Mouse (Mus musculus): ENCODE measurements at regions not wholly inside any gene's neighbourhood (a gene's known extent, or its start where the extent isn't known, plus 50 kb on each side); places are given as distances from the start of the nearest gene placed in this dataset.
A peak's percentile ranks its signal among the peaks of the same experiment; 100 is the strongest.

- DNase-seq (ENCODE audit: low spot score in 2 of 2) = no peak
These were observed 329.7 kb upstream of the G2e3 start for GRCm38 (mm10) chr12:51018185-51018584.

DNA sequence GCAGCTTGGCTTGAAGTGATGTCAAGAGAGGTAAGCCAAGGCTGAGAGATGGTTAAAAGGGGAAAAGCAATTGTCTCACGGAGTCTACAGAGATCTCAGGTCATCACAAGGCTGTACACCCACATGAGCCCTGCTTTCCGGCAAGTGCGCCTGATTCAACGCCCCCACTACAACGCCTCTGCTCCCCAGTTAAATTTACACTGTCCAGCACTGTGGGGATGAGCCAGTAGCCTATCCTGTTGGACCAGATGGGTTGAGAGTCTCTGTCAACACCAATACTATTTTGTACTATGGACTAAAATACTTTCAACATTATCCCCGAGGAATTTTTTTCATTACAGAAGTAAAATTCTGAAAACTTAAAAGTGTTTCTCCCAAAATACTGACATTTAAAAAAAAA lies 331.8 kb upstream of the G2e3 start:
- no peak for DNase-seq (ENCODE audit: low spot score in 2 of 2)

GRCm38 (mm10) chr12:51009644-51010043 lies 338.2 kb upstream of the G2e3 start:
- no peak for DNase-seq (ENCODE audit: low spot score in 2 of 2)

GRCm38 (mm10) chr12:51001722-51002592 lies 345.9 kb upstream of the G2e3 start:
- DNase-seq (ENCODE audit: low spot score in 2 of 2) = no peak

DNA sequence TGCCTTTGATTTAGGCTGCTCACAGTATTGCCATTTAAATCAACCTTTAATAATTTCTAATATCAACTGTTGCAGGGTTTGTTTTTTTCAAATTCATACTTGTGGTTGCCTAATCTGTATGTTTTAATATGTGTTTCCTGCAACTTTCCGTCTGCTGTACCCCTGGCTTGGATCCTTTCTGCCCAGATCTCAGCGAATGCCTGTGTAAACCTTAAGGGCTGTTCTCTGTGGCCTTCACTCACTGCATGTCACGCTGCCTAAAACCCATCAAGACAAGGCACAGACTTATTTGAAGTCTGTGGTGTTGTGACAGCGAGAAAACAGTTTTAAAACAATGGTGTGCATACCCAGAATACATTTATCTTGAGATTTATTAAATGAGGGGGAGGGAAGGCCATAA lies 346.8 kb upstream of the G2e3 start:
- DNase-seq (ENCODE audit: low spot score in 2 of 2) = no peak

DNA sequence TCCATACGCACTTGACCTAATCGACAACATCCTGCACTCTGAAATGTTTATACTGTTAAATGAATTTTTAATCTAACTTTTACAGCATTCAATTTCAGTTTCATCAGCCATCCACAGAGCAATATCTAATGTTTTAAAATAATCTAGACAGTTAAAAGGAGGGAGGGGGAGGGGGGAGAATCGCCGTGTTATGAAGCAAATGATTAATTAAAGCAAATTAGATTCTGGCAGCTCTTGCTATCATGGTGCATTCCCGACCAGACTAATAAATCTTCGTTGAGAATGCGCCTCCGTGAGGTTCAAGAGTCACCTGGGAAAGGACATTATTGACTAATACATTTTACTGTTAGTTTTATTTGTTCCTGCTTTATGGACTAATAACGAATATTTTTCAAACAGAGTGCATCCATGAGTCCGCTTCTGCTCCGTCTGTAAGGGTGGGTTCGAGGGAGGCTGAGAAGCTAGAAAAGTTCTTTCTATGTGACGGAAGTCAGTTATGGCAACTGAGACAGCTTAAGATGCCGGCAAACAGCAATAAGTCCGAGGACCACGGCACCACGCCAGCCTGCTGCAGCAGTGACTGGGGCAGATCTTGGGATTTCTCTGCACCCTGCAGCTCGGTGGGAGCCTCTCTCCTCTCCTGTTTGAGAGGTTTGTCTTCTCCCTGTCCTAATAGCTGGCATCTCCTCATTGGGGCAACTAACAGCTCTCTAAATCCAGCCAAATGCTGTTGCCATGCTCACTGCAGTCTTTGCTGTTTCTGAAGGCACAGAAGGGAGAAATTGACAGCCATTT lies 347.4 kb upstream of the G2e3 start:
- DNase-seq (ENCODE audit: low spot score in 2 of 2) = no peak

- DNase-seq (ENCODE audit: low spot score in 2 of 2) = peak; percentile 69 to 88
These were observed 348.3 kb upstream of the G2e3 start for GRCm38 (mm10) chr12:50999295-51000237.

- DNase-seq (ENCODE audit: low spot score in 2 of 2) = no peak
These were observed 346.8 kb upstream of the Prkd1 start for GRCm38 (mm10) chr12:50995664-50996063.

DNA sequence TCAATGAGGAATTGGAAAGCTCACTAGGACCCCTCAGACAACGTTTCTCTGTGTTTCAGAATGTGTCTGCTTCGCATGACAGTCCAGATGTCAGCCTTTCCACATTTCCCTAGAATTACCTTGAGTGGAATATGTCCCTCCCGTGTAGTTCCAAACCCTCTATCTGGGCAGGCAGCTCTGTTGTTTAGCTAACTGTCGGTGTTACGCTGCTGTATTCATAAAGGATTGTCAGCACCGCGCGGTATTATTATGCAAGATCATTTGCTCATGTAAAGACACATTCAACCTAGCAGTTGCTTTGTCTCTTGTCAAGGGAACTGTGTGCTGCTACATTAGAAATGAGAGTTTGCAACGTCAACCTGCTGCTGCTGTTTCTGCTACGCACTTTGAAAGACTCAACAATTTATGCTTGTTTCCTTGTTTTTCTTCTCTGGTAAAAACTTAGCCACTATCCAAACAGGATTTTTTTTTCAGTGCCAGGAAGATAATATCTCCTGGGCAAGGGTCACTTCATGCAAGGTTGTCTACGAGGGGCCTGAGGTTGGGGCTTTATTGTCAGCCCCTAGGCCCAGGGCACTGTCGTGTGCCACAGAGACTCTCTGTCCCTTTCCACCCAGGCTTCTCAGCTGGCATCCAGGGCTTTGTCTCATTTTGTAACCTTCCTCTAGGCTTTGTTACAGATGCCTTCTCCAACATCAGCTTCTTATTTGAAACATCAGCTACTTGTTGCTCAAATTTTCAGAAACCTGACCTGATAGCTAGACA lies 340.8 kb upstream of the Prkd1 start:
- no peak for DNase-seq (ENCODE audit: low spot score in 2 of 2)

GRCm38 (mm10) chr12:50981318-50981717 lies 332.4 kb upstream of the Prkd1 start:
- no peak for DNase-seq (ENCODE audit: low spot score in 2 of 2)

DNA sequence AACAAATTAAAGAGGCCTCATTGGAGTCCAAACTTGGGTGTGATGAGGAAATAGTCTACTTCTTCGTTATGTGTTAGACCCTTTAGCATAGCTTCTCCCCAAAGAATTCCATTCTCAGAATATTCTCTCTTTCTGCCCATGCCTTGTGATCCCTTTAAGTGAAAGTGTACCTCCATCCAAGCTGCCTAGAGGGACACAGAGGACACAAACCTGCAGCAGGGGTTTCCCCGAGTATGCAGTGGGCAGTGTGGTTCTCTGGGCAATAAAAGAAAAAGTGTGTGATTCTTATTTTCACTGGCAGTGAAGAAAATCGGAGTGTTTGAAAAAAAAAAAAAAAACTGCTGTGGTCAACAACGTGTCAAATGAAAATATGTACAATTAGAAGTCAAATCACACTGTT lies 331.9 kb upstream of the Prkd1 start:
- DNase-seq (ENCODE audit: low spot score in 2 of 2) = no peak

DNA sequence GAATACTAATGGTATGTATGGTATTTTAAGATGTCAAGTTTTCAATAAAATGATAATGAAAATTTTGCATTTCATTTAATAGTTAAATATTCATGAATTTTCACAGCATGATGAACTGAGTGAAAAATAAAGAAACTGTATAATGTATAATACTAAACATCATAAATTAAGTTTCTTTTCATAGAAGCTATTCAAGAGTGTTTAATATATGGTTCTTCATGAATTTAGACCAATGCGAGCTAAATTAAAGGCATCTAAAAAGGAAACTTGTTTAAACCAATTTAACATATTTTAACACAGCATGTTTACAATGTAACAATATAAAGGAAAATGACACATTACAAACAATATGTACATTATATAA lies 321.8 kb upstream of the Prkd1 start:
- DNase-seq (ENCODE audit: low spot score in 2 of 2) = no peak

DNA sequence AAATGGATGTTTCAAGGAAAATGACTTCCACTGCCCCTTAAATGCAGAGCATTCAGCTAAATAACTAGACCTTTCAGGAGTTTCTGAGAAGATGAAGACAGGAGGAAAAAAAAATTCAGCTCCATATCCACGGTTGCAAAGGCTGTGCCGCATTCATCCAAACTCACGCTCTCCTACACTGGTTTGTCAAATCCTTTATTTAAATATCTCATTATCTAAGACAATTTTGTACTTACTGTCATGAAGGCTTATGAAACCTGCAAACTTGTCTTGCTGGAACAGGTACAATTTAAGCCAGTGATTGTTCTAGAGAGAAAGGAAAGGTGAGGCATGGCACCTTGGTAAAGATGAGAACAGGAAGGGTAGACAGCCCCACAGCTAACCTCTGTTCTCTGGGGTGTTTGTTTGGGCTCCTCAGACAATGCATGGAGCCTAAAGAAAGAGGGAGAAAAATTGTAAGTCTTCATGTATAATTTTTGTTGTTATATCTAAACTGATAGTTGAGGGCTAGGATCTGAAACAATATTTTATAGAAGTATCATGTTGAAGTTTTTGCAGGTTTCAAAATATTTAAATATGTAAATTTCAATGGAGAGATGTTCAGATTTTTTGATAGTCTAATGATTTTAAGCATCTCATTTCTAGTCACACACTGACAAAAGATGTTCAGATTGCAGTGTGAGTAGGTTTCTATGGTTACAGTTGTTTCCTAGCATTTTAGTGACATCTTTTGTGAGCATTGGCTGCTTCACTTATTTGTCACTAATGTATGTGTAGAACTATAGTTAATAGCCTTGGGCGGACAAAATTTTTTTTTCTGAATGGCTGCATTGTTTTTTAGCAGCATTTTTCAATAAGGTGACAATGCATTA lies 321.2 kb upstream of the Prkd1 start:
- DNase-seq (ENCODE audit: low spot score in 2 of 2) = no peak

DNA sequence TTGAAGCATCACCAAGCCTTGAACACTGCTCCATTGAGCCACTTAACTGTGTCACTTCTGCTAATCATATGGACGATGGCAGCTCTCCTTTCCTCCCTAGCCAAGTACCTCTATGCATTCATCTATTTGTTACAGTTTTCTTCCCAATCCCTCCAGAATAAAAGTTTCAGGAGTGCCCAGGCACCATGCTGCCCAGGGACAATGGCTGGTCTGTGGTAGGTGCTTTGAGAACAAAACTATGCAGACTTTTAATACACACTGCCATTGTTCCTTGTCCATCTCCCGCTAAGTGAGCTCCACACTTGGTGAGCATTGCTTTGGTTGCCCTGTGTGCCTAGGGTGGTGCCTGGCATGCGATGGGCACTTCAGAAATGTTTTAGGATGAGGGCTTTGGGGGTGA lies 320.5 kb upstream of the Prkd1 start:
- no peak for DNase-seq (ENCODE audit: low spot score in 2 of 2)

- DNase-seq (ENCODE audit: low spot score in 2 of 2) = no peak
These were observed 318.4 kb upstream of the Prkd1 start for GRCm38 (mm10) chr12:50967168-50967810.

DNA sequence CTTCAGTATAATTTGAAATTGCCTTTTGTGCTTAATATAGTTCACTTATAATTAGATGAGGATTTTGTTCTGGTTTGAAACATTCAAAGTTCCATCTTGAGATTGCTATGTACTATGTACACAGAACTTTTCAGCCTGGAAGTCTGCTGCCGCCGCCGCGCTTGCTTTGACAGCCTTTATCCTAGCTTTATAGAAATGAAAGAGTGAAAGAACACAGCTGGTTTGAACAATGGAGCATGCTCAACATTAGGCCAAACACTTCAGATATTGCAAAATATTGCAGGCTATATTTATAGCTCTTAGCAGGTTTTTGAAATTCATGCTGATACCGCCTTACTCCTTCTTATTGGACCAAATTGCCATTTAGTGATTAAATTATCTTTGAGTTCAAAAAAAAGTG lies 305.1 kb upstream of the Prkd1 start:
- DNase-seq (ENCODE audit: low spot score in 2 of 2) = no peak

- DNase-seq (ENCODE audit: low spot score in 2 of 2) = no peak
These were observed 298.1 kb upstream of the Prkd1 start for GRCm38 (mm10) chr12:50947035-50947434.

GRCm38 (mm10) chr12:50943741-50944521 lies 295.0 kb upstream of the Prkd1 start:
- peak in 1 of 2 experiments; percentile 62 for DNase-seq (ENCODE audit: low spot score in 2 of 2)

GRCm38 (mm10) chr12:50943340-50943739 lies 294.4 kb upstream of the Prkd1 start:
- no peak for DNase-seq (ENCODE audit: low spot score in 2 of 2)
